8 mouse cellular contexts compared by ENCODE assay signal in genomic region chr2:69822361-69823128, GRCm38 (mm10). TPM values are rescaled to one million over a fixed set of nuclear protein-coding genes. Genes with fewer than 3 reads are reported as not detected.
A peak's percentile ranks its signal among the peaks of the same experiment; 100 is the strongest.
DNase-seq lines count a peak whose midpoint lies in the region; ATAC-seq and TF ChIP-seq lines count a peak whose summit lies in the region.

No protein-coding gene starts in this region.

- peak; percentile 34 for TF ChIP-seq CTCF in intestine, postnatal 0 days (IDR thresholded peaks at IDR 0.05; ENCODE audit: low read depth)
- no peak for TF ChIP-seq CTCF in testis, adult 2 months (IDR thresholded peaks at IDR 0.05; ENCODE audit: control insufficient read depth, insufficient read depth, insufficient replicate concordance, low read depth, low read length)

- H3K36me3 ChIP-seq in intestine, postnatal 0 days (ENCODE audit: control insufficient read depth, insufficient read depth): no peaks in the 10 kb centered on the region
- peaks cover 29% of the 10 kb centered on the region for H3K36me3 ChIP-seq in liver, embryonic 13.5 days
- no peaks in the 10 kb centered on the region for H3K36me3 ChIP-seq in testis, adult 2 months (ENCODE audit: control insufficient read depth, insufficient read depth, low read length)

- peak; percentile 32 for DNase-seq in spleen, adult 12 weeks (ENCODE audit: low spot score)
- DNase-seq in spleen, adult 18-20 months: no peak
- DNase-seq in embryo, embryonic 11.5 days (ENCODE audit: low read depth, low spot score): peak; percentile 42
- DNase-seq in heart, adult 11 months: peak; percentile 89
- no peak for DNase-seq in liver, embryonic 13.5 days
- DNase-seq in naive thymus-derived CD4-positive, alpha-beta T cell, adult 2 months (ENCODE audit: low read depth): peak; percentile 26

- peak overlapping the region; percentile 91 for H3K27ac ChIP-seq in intestine, postnatal 0 days (ENCODE audit: low read depth, low read length)
- peak overlapping the region; percentile 92 for H3K27ac ChIP-seq in liver, embryonic 13.5 days
- H3K27ac ChIP-seq in testis, adult 2 months (ENCODE audit: control insufficient read depth, insufficient read depth, low read depth, low read length): peak overlapping the region; percentile 78

- ATAC-seq in intestine, postnatal 0 days: peak; percentile 50
- ATAC-seq in liver, embryonic 13.5 days (ENCODE audit: low read depth): peak; percentile 39

- TF ChIP-seq POLR2A in testis, adult 2 months (IDR thresholded peaks at IDR 0.05; ENCODE audit: control insufficient read depth, low read depth, low read length): peak; percentile 37; the same call in 1 of the 2 replicates

- peaks cover 6% of the 10 kb centered on the region; the same call in 1 of the 2 replicates for H3K4me1 ChIP-seq in intestine, postnatal 0 days (replicated peaks; ENCODE audit: control insufficient read depth, insufficient read depth, low read length)
- H3K4me1 ChIP-seq in liver, embryonic 13.5 days (replicated peaks): peaks cover 73% of the 10 kb centered on the region
- peaks cover 3% of the 10 kb centered on the region for H3K4me1 ChIP-seq in testis, adult 2 months (ENCODE audit: control insufficient read depth, insufficient read depth, low read length)

- no peaks in the 10 kb centered on the region for H3K9me3 ChIP-seq in intestine, postnatal 0 days (ENCODE audit: control insufficient read depth)
- H3K9me3 ChIP-seq in liver, embryonic 13.5 days (replicated peaks): no peaks in the 10 kb centered on the region

- peak overlapping the region; percentile 83 for H3K4me3 ChIP-seq in intestine, postnatal 0 days (ENCODE audit: low read depth, low read length)
- H3K4me3 ChIP-seq in liver, embryonic 13.5 days (replicated peaks): peak overlapping the region; percentile 95
- H3K4me3 ChIP-seq in testis, adult 2 months (ENCODE audit: control insufficient read depth, low read depth, low read length): peak overlapping the region; percentile 75

- H3K27me3 ChIP-seq in intestine, postnatal 0 days (replicated peaks; ENCODE audit: control insufficient read depth, insufficient read depth, low read length): no peaks in the 10 kb centered on the region
- no peaks in the 10 kb centered on the region for H3K27me3 ChIP-seq in liver, embryonic 13.5 days
- no peaks in the 10 kb centered on the region for H3K27me3 ChIP-seq in testis, adult 2 months (ENCODE audit: control insufficient read depth, insufficient read depth, low read length)

- peak overlapping the region; percentile 88 for H3K9ac ChIP-seq in intestine, postnatal 0 days (ENCODE audit: low read depth, low read length)
- peak overlapping the region; percentile 98 for H3K9ac ChIP-seq in liver, embryonic 13.5 days

- H3K4me2 ChIP-seq in intestine, postnatal 0 days (replicated peaks; ENCODE audit: low read depth): peak overlapping the region; percentile 97
- peak overlapping the region; percentile 95 for H3K4me2 ChIP-seq in liver, embryonic 13.5 days

- under 1% methylated on average over 55 of the region's 80 CpGs for WGBS in intestine, postnatal 0 days
- under 1% methylated on average over 80 of the region's 80 CpGs for WGBS in liver, embryonic 13.5 days (ENCODE audit: insufficient replicate concordance)

RNA-seq across cellular contexts. Expression of gene Klhl23, which starts 0.8 kb away (rescaled TPM):
- 17.3 and 21.3 TPM in 2 replicates for polyA plus RNA-seq in intestine, postnatal 0 days (2015; fragmentation: Nextera tagmentation; extraction: Ambion mirVana)
- 20.2 and 24.7 TPM in 2 replicates for polyA plus RNA-seq in liver, embryonic 13.5 days (2015; fragmentation: Nextera tagmentation; extraction: Ambion mirVana)
- 10.9 and 20.3 TPM in 2 replicates for polyA plus RNA-seq in testis, adult 2 months (2012; rRNA removed)

RNA-seq across cellular contexts. Expression of gene Phospho2, which starts 33.1 kb away (rescaled TPM):
- polyA plus RNA-seq in intestine, postnatal 0 days (2015; fragmentation: Nextera tagmentation; extraction: Ambion mirVana): 23.8 and 26.0 TPM in 2 replicates
- polyA plus RNA-seq in liver, embryonic 13.5 days (2015; fragmentation: Nextera tagmentation; extraction: Ambion mirVana): 13.0 and 18.1 TPM in 2 replicates
- 252 and 509 TPM in 2 replicates for polyA plus RNA-seq in testis, adult 2 months (2012; rRNA removed)

RNA-seq across cellular contexts. Expression of gene Ccdc173, which starts 33.2 kb away (rescaled TPM):
- 0.50 and 0.75 TPM in 2 replicates for polyA plus RNA-seq in intestine, postnatal 0 days (2015; fragmentation: Nextera tagmentation; extraction: Ambion mirVana)
- 0.21 and 0.28 TPM in 2 replicates for polyA plus RNA-seq in liver, embryonic 13.5 days (2015; fragmentation: Nextera tagmentation; extraction: Ambion mirVana)
- 19.2 and 19.9 TPM in 2 replicates for polyA plus RNA-seq in testis, adult 2 months (2012; rRNA removed)

RNA-seq across cellular contexts. Expression of gene Ssb, which starts 38.8 kb away (rescaled TPM):
- 189 and 192 TPM in 2 replicates for polyA plus RNA-seq in intestine, postnatal 0 days (2015; fragmentation: Nextera tagmentation; extraction: Ambion mirVana)
- polyA plus RNA-seq in liver, embryonic 13.5 days (2015; fragmentation: Nextera tagmentation; extraction: Ambion mirVana): 204 and 266 TPM in 2 replicates
- polyA plus RNA-seq in testis, adult 2 months (2012; rRNA removed): 4.2 and 7.1 TPM in 2 replicates

Comparison
In these comparisons a context has a peak if more than half of its experiments do, and no peak if none do; other contexts are left out.
1. DNase-seq: peak in spleen, adult 12 weeks (single experiment), embryo, embryonic 11.5 days (single experiment), heart, adult 11 months (single experiment) and naive thymus-derived CD4-positive, alpha-beta T cell, adult 2 months (single experiment); none in spleen, adult 18-20 months (0 of 2) and liver, embryonic 13.5 days (single experiment).
2. RNA of gene Ccdc173, which starts 33.2 kb away (polyA plus RNA-seq): 19.2 to 19.9 TPM in testis, adult 2 months; 0.50 to 0.75 TPM in intestine, postnatal 0 days and 0.21 to 0.28 TPM in liver, embryonic 13.5 days; every median in the first group is over 10 times any median in the second.
3. Peak in every context shown above with its lines, with median percentiles within 50 percentile points of each other: H3K27ac ChIP-seq and H3K4me3 ChIP-seq.